Mouse (Mus musculus) neural tube, embryonic 15.5 days (tissue): ENCODE measurements around the gene Samd1. TPM values are rescaled to one million over a fixed set of nuclear protein-coding genes. Genes with fewer than 3 reads are reported as not detected.
"Not testable (repeated sequence)": the region's sequence is repeated elsewhere in the genome, so short reads cannot be mapped to it uniquely, and the experiment has no call there.

Source experiments
- ATAC-seq: fragments of 200-750 bp; cut with Nextera tagmentation; 2 replicates; pipeline ENCODE4 v1.8.0; 2017; ENCODE audit warnings: mild to moderate bottlenecking, moderate TSS enrichment, moderate library complexity; ENCODE audit not compliant: low FRiP score
- H3K27ac ChIP-seq: fragments of 300-500 bp; sonication (generic); replicated peaks from 2 replicates; pipeline ENCODE4 v1.5.1; 2015; ENCODE audit warnings: mild to moderate bottlenecking, inconsistent platforms
- H3K27me3 ChIP-seq: fragments of 300-500 bp; sonication (generic); replicated peaks from 2 replicates; pipeline ENCODE4 v1.6.1; 2015; ENCODE audit warnings: inconsistent platforms
- H3K36me3 ChIP-seq: fragments of 300-500 bp; sonication (generic); 2 replicates; pipeline ENCODE4 v1.6.1; 2015; ENCODE audit warnings: inconsistent platforms
- H3K4me1 ChIP-seq: fragments of 300-500 bp; sonication (generic); 2 replicates; pipeline ENCODE4 v1.6.1; 2015; ENCODE audit warnings: inconsistent platforms
- H3K4me2 ChIP-seq: fragments of 300-500 bp; sonication (generic); 2 replicates; pipeline ENCODE4 v1.6.1; 2015; ENCODE audit warnings: inconsistent platforms, mild to moderate bottlenecking, moderate library complexity
- H3K4me3 ChIP-seq: fragments of 300-500 bp; sonication (generic); replicated peaks from 2 replicates; pipeline ENCODE4 v1.5.1; 2015; ENCODE audit warnings: mild to moderate bottlenecking, inconsistent platforms
- H3K9ac ChIP-seq: fragments of 300-500 bp; sonication (generic); replicated peaks from 2 replicates; pipeline ENCODE4 v1.6.1; 2015; ENCODE audit warnings: mild to moderate bottlenecking, inconsistent platforms
- H3K9me3 ChIP-seq: fragments of 300-500 bp; sonication (generic); replicated peaks from 2 replicates; pipeline ENCODE4 v1.6.1; 2016; ENCODE audit warnings: inconsistent platforms
- WGBS: fragments of 180-500 bp; shearing (Covaris S2); methylation state at CpG from one replicate; pipeline ENCODE4 v1.1.7; 2015; ENCODE audit warnings: mixed read lengths; 5-methylcytosine and 5-hydroxymethylcytosine counted together
- polyA plus RNA-seq: library from polyadenylated mRNA; unstranded; fragments of >200 nt; fragmentation: Nextera tagmentation; extraction: Ambion mirVana; gene quantifications from 2 replicates; pipeline ENCODE4 v1.2.1, GENCODE M21; 2015

Samd1 gene
- polyA plus RNA-seq, 1 experiment from 2014 or later = 7.9 TPM

DNA sequence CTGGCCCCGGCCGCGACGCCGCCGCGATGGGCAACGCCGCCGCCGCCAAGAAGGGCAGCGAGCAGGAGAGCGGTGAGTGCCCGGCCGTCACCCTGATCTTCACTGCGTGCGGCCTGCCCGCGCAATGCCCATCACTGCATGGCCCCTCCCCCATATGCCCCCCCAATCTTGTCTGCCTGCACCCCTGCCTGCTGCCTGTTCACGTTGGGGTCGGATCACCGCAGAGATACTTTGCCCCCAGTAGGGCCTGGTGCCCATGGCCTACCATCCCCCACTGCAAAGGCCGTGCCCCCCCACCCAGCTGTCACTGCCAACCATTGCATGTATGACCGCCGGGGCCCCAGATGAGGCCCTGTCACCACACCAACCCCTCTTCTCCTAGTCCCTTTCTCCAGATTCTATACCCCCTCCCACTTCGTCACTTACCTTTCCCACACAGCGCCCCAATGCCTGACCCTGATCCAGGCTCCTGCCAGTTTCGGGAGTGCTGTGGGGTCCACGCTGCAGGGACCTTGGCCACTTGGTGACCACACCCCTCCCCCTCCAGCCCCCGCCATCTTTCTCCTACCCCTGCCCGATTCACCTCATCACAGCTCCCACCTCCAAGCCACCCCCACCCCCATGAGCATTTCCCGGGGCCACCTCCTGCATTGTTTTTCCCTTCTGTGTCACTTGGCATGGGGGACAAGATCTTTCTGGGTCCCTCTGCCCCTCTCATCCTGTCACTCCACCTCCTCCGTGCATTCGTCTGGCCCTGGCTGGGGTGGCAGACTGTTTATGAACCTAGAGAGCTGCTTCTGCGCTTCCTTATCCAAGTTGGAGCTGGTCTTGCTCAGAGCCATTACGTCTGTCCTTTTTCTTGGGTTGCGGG lies 24.1 kb upstream of the Samd1 start:
- Histone ChIP-seq H3K4me1 (peaks cover 46% of the 10 kb centered on the region), H3K4me3 (peak overlapping the region; percentile 93), H3K9ac (peak overlapping the region; percentile 98), H3K36me3 (no peaks in the 10 kb centered on the region), H3K9me3 (no peaks in the 10 kb centered on the region), H3K27ac (peak overlapping the region; percentile 89), H3K27me3 (no peaks in the 10 kb centered on the region), H3K4me2 (peak overlapping the region; percentile 93)
- ATAC-seq = peak; percentile 29
- 3% methylated on average over 37 of the region's 37 CpGs for WGBS

DNA sequence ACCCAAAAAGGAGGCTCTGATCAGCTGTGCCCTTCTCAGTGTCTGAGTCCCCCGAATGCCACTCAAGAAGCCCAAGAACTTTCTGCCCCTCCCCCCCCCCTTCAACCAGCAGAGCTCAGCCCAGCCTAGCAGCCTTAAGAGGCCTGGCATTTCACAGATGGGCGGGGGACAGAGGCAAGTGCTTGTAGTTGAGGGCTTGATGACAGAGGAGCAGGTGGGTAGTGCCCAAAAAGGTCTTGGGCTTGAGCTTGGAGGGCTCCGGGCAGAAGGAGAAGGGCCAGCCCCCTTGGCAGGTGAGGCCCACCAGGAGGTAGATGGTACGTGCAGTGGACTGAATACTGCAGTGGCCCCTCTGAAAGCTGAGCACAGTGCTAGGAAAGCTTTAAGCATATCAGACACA lies 23.0 kb upstream of the Samd1 start:
- Histone ChIP-seq H3K9ac (peak overlapping the region; percentile 98; the same call in 1 of the 2 replicates), H3K4me3 (peak overlapping the region; percentile 93), H3K4me1 (peaks cover 48% of the 10 kb centered on the region), H3K27ac (no peak overlapping the region), H3K36me3 (no peaks in the 10 kb centered on the region), H3K4me2 (peak overlapping the region; percentile 93), H3K27me3 (no peaks in the 10 kb centered on the region), H3K9me3 (no peaks in the 10 kb centered on the region)
- WGBS = 86% methylated on average over 4 of the region's 4 CpGs
- ATAC-seq = no peak

DNA sequence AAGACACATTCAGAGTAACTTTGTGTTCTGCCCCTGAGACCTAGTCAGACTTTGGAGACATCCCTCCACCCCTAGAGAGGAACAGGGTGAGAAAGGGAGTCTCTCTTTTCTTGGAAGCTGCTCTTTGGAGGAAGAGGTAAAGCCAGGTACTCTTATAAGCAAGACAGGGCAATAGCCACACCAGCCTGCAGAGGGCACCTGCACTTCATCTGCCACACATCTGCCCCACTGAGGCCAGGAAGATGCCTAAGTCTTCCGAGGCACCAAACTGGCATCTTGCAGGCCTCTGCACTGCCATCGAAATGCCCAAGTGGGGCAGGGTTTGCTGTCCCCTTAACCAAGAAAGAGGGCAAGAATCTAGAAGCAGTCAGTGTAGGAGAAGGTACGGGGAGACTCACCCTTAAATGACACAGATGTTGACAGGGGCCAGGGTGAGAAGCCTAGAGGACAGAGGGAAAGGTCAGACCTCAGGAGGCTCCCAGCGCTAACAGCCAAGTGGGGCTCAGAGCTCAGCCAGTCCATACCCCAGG lies 21.3 kb upstream of the Samd1 start:
- H3K9me3 ChIP-seq = no peaks in the 10 kb centered on the region
- ATAC-seq = no peak

DNA sequence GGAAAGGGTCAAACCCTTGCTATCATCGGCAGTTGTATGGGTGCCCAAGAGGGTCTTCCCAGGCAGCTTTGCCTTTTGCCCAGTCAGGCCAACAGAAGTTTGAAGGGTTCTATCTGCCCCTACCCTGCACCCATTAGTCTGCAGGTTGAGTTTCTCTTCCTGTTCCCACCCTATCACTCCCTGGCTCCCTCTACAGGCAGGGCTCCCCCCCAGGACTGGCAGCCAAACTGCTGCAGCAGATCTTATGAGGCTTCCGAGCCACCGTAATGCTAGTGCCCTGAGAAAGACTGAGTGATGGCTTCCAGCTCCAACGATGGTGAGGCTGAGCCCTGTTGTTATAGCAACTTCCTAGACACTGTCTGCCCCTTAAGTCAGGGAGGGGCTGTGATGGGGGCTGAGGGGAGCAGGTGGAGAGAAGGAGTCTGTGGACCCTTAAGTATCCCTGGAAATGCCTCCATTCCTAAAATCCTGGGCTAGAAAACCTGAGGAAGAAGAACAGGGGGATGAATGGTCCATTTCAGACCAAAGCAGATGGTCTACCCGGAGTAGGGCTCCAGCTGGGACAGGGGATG lies 20.6 kb upstream of the Samd1 start:
- Histone ChIP-seq H3K27ac (no peak overlapping the region), H3K9ac (no peak overlapping the region), H3K9me3 (no peaks in the 10 kb centered on the region), H3K36me3 (peaks cover 18% of the 10 kb centered on the region), H3K4me2 (no peak overlapping the region), H3K4me1 (peaks cover 45% of the 10 kb centered on the region), H3K27me3 (no peaks in the 10 kb centered on the region), H3K4me3 (no peak overlapping the region)
- 77% methylated on average over 5 of the region's 5 CpGs for WGBS
- ATAC-seq = no peak

More for the DNA sequence above, 21.3 kb upstream of the Samd1 start:
- Histone ChIP-seq H3K4me3 (no peak overlapping the region), H3K27me3 (no peaks in the 10 kb centered on the region), H3K27ac (no peak overlapping the region), H3K9ac (no peak overlapping the region), H3K36me3 (peaks cover 11% of the 10 kb centered on the region), H3K4me1 (peaks cover 50% of the 10 kb centered on the region), H3K4me2 (no peak overlapping the region)
- WGBS = 91% methylated on average over 4 of the region's 4 CpGs

DNA sequence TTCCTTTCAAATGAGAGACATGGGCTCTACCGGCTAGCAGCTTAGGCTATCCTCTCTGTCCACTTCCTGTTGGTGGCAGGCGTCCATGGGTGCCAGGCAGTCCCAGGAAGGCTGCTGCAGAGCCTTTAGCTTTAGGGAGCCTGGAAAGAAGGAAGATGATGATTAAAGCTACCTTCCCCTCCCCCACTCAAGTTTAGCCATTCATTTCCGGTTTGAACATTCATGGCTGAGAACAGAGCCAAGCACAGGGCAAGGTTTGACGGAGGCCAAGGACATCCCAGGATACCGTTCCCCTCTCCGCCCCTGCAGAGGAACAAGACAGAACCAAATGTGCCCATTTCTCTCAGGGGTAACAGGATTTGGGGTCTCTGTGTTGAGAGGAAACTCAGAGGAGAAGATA lies 19.8 kb upstream of the Samd1 start:
- no peaks in the 10 kb centered on the region for H3K27me3 ChIP-seq
- 69% methylated on average over 6 of the region's 6 CpGs for WGBS
- no peaks in the 10 kb centered on the region for H3K9me3 ChIP-seq
- peaks cover 42% of the 10 kb centered on the region for H3K4me1 ChIP-seq
- peak overlapping the region; percentile 2; the same call in 1 of the 2 replicates for H3K4me2 ChIP-seq
- no peak overlapping the region for H3K9ac ChIP-seq
- H3K27ac ChIP-seq = no peak overlapping the region
- ATAC-seq = no peak
- peaks cover 25% of the 10 kb centered on the region for H3K36me3 ChIP-seq
- H3K4me3 ChIP-seq = no peak overlapping the region

DNA sequence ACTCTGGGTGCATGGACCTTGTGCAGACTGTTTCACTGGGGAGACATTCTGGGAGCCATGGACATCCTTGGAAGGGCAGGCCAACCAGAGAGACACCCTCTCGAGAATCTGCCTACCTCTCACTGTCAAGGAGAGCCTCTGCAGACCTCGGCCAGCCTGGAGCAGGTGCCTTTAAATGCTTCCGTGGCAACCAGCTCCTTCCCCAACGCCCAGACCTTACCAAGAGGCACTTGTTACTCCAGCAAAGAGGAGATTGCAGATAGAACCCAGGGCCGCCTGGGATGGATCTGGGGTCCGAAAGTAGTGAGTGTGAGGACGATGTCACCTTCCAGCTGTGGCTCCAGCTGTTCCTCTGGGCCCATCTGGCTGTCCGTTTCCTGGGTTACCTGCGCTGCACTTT lies 19.3 kb upstream of the Samd1 start:
- Histone ChIP-seq H3K4me2 (peak overlapping the region; percentile 2; the same call in 1 of the 2 replicates), H3K4me1 (peaks cover 42% of the 10 kb centered on the region), H3K27ac (no peak overlapping the region), H3K36me3 (peaks cover 30% of the 10 kb centered on the region), H3K9ac (no peak overlapping the region), H3K4me3 (no peak overlapping the region), H3K27me3 (no peaks in the 10 kb centered on the region), H3K9me3 (no peaks in the 10 kb centered on the region)
- WGBS = 75% methylated on average over 9 of the region's 9 CpGs
- no peak for ATAC-seq

DNA sequence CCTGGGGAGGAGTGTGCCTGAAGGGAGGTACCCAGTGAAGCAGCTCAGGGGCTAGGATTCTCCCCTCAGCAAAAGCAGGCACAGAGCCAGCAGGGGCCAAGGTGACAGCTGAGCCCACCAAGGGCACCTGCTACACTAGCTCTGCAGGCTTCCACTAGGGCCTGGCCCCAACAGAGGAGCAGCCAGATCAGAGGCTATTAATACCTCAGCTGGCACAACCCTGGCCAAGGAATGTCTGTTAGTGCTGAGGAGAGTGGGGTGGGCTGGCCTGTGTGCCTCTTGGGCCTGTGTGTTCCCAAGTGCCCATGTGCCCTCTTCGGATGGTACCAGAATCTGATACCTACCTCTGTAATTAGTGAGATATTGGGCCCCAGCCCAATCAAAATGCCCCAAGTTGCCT lies 17.2 kb upstream of the Samd1 start:
- 63% methylated on average over 1 of the region's 1 CpGs for WGBS
- H3K27ac ChIP-seq = no peak overlapping the region
- H3K4me3 ChIP-seq = no peak overlapping the region
- H3K9me3 ChIP-seq = no peaks in the 10 kb centered on the region
- H3K9ac ChIP-seq = no peak overlapping the region
- peaks cover 47% of the 10 kb centered on the region for H3K36me3 ChIP-seq
- no peak overlapping the region for H3K4me2 ChIP-seq
- no peaks in the 10 kb centered on the region for H3K27me3 ChIP-seq
- H3K4me1 ChIP-seq = peaks cover 28% of the 10 kb centered on the region
- no peak for ATAC-seq

DNA sequence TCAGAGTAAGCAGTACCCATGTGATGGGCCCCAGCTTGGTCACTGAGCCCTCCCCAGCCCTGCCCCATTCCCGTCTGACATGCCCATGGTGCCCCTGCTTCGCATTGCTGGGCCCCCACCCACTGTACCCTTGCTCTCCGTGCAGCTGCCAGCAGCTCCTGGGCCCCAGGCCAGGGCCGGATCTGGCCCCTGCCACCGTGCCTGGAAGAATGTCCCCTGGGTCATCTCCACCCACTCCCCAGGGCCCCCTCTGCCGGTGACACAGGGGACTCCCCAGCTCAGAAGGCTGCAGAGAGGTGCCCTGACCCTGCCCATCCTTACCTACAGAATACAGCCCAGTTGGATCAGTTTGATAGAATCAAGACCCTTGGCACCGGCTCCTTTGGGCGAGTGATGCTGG lies 16.6 kb upstream of the Samd1 start:
- Histone ChIP-seq H3K4me1 (peaks cover 28% of the 10 kb centered on the region), H3K27ac (no peak overlapping the region), H3K9ac (no peak overlapping the region), H3K9me3 (no peaks in the 10 kb centered on the region), H3K36me3 (peaks cover 51% of the 10 kb centered on the region), H3K4me2 (no peak overlapping the region), H3K4me3 (no peak overlapping the region), H3K27me3 (no peaks in the 10 kb centered on the region)
- 80% methylated on average over 8 of the region's 8 CpGs for WGBS
- no peak for ATAC-seq

DNA sequence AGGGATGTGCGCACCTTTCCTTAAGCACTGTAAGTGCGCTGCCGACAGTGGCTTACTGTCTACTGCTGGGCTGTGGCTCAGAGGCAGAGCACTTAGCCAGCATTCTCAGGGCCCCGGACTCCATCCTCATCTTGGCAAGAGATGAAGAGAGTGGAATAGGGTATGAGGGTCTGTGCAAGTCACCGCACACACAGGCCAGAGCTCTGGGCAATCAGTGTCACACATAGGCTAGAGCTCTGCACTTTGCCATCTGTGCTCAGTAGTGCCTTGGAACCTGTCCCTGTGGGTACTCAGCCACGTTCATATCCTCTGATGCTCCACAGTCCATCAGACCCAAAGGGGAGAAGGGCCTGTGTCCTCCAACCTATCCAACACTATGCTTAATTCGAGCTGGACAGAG lies 15.9 kb upstream of the Samd1 start:
- Histone ChIP-seq H3K27ac (no peak overlapping the region), H3K27me3 (no peaks in the 10 kb centered on the region), H3K4me1 (peaks cover 23% of the 10 kb centered on the region), H3K4me3 (no peak overlapping the region), H3K4me2 (no peak overlapping the region), H3K9ac (no peak overlapping the region), H3K9me3 (no peaks in the 10 kb centered on the region), H3K36me3 (peaks cover 58% of the 10 kb centered on the region)
- no peak for ATAC-seq
- 94% methylated on average over 7 of the region's 7 CpGs for WGBS

DNA sequence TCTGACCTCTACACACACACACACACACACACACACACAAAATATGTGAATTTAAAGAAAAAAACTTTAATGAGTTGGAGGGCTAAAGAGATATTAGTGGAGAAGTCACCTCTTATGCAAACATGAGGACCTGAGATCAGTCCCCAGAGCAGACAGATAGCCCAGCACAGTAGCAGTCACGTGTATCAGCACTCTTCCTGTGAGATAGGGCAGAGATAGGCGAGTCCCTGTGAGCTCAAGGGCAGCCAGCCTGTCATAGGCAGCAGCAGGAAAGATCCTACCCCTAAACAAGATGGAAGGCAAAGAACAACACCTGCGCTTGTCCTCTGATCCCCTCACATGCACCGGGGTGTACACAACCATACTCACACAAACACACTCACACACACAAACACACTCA lies 15.0 kb upstream of the Samd1 start:
- Histone ChIP-seq H3K9ac (no peak overlapping the region), H3K4me1 (peaks cover 14% of the 10 kb centered on the region), H3K4me2 (no peak overlapping the region), H3K27me3 (no peaks in the 10 kb centered on the region), H3K9me3 (no peaks in the 10 kb centered on the region), H3K27ac (no peak overlapping the region), H3K4me3 (no peak overlapping the region), H3K36me3 (peaks cover 68% of the 10 kb centered on the region)
- no peak for ATAC-seq
- WGBS = 93% methylated on average over 4 of the region's 4 CpGs

DNA sequence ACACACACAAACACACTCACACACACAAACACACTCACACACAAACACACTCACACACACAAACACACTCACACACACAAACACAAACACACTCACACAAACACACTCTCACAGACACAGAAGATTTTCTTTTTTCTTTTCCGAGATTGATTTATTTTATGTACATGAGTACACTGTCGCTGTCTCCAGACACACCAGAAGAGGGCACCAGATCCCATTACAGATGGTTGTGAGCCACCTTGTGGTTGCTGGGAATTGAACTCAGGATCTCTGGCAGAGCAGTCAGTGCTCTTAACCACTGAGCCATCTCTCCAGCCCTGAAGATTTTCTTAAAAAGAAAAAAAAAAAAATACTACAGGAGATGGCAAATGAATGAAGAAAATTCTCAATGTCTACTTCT lies 14.2 kb upstream of the Samd1 start:
- ATAC-seq, H3K4me2 ChIP-seq, H3K9me3 ChIP-seq, H3K4me1 ChIP-seq, H3K27ac ChIP-seq, H3K27me3 ChIP-seq, H3K9ac ChIP-seq, H3K4me3 ChIP-seq: not testable (repeated sequence)
- H3K36me3 ChIP-seq = peaks cover 75% of the 10 kb centered on the region
- WGBS = 93% methylated on average over 2 of the region's 2 CpGs

DNA sequence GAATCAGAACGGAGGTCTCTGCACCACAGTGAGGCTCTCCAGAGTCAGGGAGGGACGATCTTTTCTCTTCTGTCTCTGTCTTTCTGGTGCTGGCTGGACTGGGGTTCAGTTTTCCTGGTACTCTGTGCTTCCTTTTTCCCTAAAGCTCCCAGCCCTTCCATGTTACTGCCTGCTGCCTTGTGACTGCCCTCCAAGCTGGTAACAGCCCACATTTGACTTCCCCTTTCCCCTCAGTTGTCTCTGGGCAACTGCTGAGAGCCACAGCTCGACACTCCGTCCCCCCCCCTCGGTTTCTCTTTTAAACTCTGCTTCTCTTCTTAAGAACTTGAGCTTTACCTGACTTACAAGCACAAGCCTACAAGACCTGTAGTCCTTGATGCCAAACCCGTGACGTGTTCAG lies 8.2 kb upstream of the Samd1 start:
- ATAC-seq = no peak
- Histone ChIP-seq H3K9me3 (no peaks in the 10 kb centered on the region), H3K4me2 (no peak overlapping the region), H3K4me1 (no peaks in the 10 kb centered on the region), H3K27ac (no peak overlapping the region), H3K36me3 (peaks cover 84% of the 10 kb centered on the region), H3K9ac (no peak overlapping the region), H3K4me3 (no peak overlapping the region), H3K27me3 (no peaks in the 10 kb centered on the region)
- whole genome bisulfite sequencing = 92% methylated on average over 7 of the region's 7 CpGs
